Mouse (Mus musculus) urinary bladder, postnatal 25 days (tissue): ENCODE results near the gene Usp34.
A peak's percentile ranks its signal among the peaks of the same experiment; 100 is the strongest.
"Not testable (repeated sequence)": the region's sequence is repeated elsewhere in the genome, so short reads cannot be mapped to it uniquely, and the experiment has no call there.

Experiments used
- DNase-seq: peaks from one replicate; pipeline ENCODE4 v3.0.0; 2022; ENCODE audit warnings: low spot score

Gene Usp34

GRCm38 (mm10) chr11:23359687-23360235, 53.1 kb downstream of the Usp34 start:
- not testable (repeated sequence) for DNase-seq

GRCm38 (mm10) chr11:23362305-23362704, 55.6 kb downstream of the Usp34 start:
- DNase-seq, result no peak

- no peak for DNase-seq
These were observed 57.7 kb downstream of the Usp34 start for GRCm38 (mm10) chr11:23364348-23364747.

GRCm38 (mm10) chr11:23372032-23372431, 65.3 kb downstream of the Usp34 start:
- DNase-seq, result no peak

- no peak for DNase-seq
These were observed 65.8 kb downstream of the Usp34 start for GRCm38 (mm10) chr11:23372490-23372889.

GRCm38 (mm10) chr11:23380055-23380454, 73.4 kb downstream of the Usp34 start:
- no peak for DNase-seq

GRCm38 (mm10) chr11:23380595-23380994, 73.9 kb downstream of the Usp34 start:
- DNase-seq, result no peak

GRCm38 (mm10) chr11:23382787-23383186, 76.1 kb downstream of the Usp34 start:
- no peak for DNase-seq

GRCm38 (mm10) chr11:23389649-23390048, 83.0 kb downstream of the Usp34 start:
- DNase-seq, result no peak

- no peak for DNase-seq
These were observed 85.9 kb downstream of the Usp34 start for GRCm38 (mm10) chr11:23392567-23392966.

- DNase-seq, result no peak
These were observed 89.9 kb downstream of the Usp34 start for GRCm38 (mm10) chr11:23396608-23397007.

- no peak for DNase-seq
These were observed 94.5 kb downstream of the Usp34 start for GRCm38 (mm10) chr11:23400978-23401776.

- no peak for DNase-seq
These were observed 121.6 kb downstream of the Usp34 start for GRCm38 (mm10) chr11:23428301-23428700.

GRCm38 (mm10) chr11:23430013-23430412, 123.3 kb downstream of the Usp34 start:
- no peak for DNase-seq

GRCm38 (mm10) chr11:23436076-23436475, 129.4 kb downstream of the Usp34 start:
- no peak for DNase-seq

- not testable (repeated sequence) for DNase-seq
These were observed 159.2 kb downstream of the Usp34 start for GRCm38 (mm10) chr11:23465862-23466261.

- no peak for DNase-seq
These were observed 183.3 kb downstream of the Usp34 start for GRCm38 (mm10) chr11:23489955-23490354.

GRCm38 (mm10) chr11:23492048-23492790, 185.5 kb downstream of the Usp34 start:
- DNase-seq, result no peak

GRCm38 (mm10) chr11:23495231-23495630, 188.5 kb downstream of the Usp34 start:
- DNase-seq, result no peak

- DNase-seq, result no peak
These were observed 190.0 kb downstream of the Usp34 start for GRCm38 (mm10) chr11:23496661-23497060.

- peak; percentile 63 for DNase-seq
These were observed 190.6 kb downstream of the Usp34 start for GRCm38 (mm10) chr11:23497335-23497717.

- peak; percentile 98 for DNase-seq
These were observed 191.2 kb downstream of the Usp34 start, which contains the start of gene Ahsa2 for GRCm38 (mm10) chr11:23497718-23498509. TSS of gene Ahsa2 (minus strand) at chr11:23498030.
